Mouse (Mus musculus): ENCODE results near the gene Eno1. TPM values are rescaled to one million over a fixed set of nuclear protein-coding genes. Genes with fewer than 3 reads are reported as not detected.
A peak's percentile ranks its signal among the peaks of the same experiment; 100 is the strongest.

The Eno1 gene
- polyA plus RNA-seq, 1 experiment from 2014 or later, result 3,103 TPM

DNA sequence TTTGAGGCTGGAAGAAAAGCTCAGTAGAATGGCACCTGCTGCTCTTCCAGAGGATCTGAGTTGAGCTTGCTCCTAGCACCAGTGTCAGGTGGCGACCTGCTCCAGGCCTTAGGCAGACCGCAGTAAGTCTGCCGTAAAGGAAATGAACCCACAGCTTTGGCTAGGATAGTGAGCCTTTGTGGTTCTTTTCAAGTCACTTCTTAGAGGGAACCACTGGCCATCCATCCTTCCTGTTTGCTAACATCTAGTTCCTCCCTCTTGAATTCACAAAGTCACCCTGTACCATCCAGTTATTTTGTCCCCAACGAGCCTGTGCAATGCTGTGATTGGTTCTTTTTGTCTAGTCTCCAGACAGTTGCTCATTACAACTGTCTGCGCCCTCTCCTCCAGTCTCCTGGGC lies 6.2 kb downstream of the Eno1 start:
- Histone ChIP-seq H3K36me3 (peaks cover 92% of the 10 kb centered on the region), H3K9me3 (replicated peaks) (no peaks in the 10 kb centered on the region), H3K4me3 (no peak overlapping the region), H3K27ac (no peak overlapping the region), H3K4me1 (peaks cover 40% of the 10 kb centered on the region), H3K27me3 (ENCODE audit: low read depth, poor library complexity, severe bottlenecking) (no peaks in the 10 kb centered on the region)
- DNase-seq (ENCODE audit: low spot score), result no peak
- 86% methylated on average over 5 of the region's 5 CpGs for WGBS

DNA sequence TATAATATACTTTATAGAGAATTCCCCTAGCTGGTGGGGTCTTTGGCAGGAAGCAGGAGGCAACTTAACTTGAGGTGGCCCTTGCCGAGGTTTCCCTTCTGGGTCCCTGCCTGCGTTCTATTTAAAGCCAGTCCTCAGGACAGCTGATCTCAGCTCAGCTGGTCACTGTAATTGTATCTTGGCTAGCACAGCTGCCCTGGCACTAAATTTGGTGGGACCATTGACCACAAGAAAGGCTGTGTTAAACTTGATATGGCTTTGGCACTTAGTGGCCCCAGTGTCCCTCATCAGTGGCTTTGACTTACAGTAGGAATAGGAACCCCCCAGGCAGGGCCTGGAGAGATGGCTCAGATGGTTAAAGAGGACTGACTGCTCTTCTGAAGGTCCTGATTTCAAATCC lies 9.4 kb downstream of the Eno1 start:
- Histone ChIP-seq H3K27me3 (ENCODE audit: low read depth, poor library complexity, severe bottlenecking) (no peaks in the 10 kb centered on the region), H3K4me1 (peaks cover 18% of the 10 kb centered on the region), H3K9me3 (replicated peaks) (no peaks in the 10 kb centered on the region), H3K4me3 (no peak overlapping the region), H3K27ac (no peak overlapping the region), H3K36me3 (peaks cover 99% of the 10 kb centered on the region)
- 77% methylated on average over 2 of the region's 2 CpGs for WGBS
- no peak for DNase-seq (ENCODE audit: low spot score)

DNA sequence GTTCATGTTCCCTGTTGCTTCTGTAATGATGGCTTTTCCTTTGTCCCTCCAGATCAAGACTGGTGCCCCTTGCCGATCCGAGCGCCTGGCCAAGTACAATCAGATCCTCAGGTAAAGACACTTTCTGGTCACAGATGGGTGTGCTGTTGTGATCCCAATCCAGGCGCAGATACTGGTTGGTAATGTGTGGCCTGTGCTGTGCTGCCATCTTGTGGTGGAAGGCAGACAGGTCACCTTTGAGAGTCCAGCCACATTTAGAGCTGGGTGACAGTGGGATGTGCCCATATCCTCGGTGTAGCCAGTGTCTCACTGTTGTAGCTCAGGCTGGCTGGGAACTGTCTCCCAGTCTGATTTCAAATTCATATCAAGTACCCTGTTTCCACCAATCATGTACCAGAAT lies 11.5 kb downstream of the Eno1 start:
- peak; percentile 76 for DNase-seq (ENCODE audit: low spot score)
- Histone ChIP-seq H3K27ac (no peak overlapping the region), H3K36me3 (peaks cover 98% of the 10 kb centered on the region), H3K4me1 (peaks cover 4% of the 10 kb centered on the region; the same call in 1 of the 2 replicates), H3K4me3 (no peak overlapping the region), H3K9me3 (replicated peaks) (no peaks in the 10 kb centered on the region), H3K27me3 (ENCODE audit: low read depth, poor library complexity, severe bottlenecking) (no peaks in the 10 kb centered on the region)
- WGBS, result 73% methylated on average over 5 of the region's 5 CpGs

DNA sequence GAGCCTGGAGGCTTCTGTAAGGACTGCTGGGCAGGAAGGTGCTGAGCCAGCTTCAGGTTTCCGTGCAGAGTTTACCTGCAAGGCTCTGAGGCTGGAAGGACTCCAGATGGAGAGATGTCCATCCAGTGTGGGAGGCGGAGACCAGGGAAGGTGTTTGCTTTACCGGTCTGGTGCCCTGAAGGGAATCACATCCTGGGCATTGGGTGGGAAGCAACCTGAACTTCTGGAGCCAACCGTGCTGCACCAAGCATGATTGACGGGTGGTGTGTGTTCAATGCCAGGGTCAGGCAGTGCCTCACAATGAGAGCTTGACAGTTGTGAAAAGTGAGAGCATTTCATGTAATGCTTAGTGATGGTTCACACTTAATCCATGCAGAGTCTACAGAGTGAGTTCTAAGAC lies 12.4 kb downstream of the Eno1 start:
- 90% methylated on average over 5 of the region's 5 CpGs for WGBS
- no peak for DNase-seq (ENCODE audit: low spot score)
- peaks cover 93% of the 10 kb centered on the region for H3K36me3 ChIP-seq

DNA sequence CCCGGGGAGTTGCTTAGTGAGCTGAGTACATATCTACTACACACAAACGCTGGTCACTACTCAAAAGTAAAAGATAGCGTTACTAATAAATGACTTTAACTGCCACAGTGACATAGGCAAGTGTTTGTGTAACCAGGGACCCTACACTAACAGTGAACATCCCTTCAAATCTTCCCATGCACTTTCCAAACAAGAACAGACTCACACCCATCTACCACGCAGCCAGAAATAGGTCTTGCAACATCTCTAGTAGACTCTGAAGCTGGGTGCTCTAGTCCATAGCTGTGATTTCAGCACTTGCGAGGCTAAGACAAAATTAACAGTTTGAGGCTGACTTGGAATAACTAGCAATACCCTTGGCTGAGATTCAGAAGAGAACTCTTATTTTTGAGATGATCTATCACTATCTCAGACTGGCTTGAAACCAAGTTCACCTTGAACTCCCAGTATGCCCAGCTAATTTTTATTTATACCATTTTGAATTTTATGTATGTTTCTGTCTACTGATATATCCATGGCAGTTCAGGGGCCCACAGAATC lies 13.3 kb downstream of the Eno1 start:
- H3K36me3 ChIP-seq, result peaks cover 90% of the 10 kb centered on the region
- WGBS, result 87% methylated on average over 5 of the region's 5 CpGs

More for the DNA sequence above, 12.4 kb downstream of the Eno1 start:
- Histone ChIP-seq H3K4me3 (no peak overlapping the region), H3K27me3 (ENCODE audit: low read depth, poor library complexity, severe bottlenecking) (no peaks in the 10 kb centered on the region), H3K27ac (no peak overlapping the region), H3K9me3 (replicated peaks) (no peaks in the 10 kb centered on the region), H3K4me1 (no peaks in the 10 kb centered on the region)

DNA sequence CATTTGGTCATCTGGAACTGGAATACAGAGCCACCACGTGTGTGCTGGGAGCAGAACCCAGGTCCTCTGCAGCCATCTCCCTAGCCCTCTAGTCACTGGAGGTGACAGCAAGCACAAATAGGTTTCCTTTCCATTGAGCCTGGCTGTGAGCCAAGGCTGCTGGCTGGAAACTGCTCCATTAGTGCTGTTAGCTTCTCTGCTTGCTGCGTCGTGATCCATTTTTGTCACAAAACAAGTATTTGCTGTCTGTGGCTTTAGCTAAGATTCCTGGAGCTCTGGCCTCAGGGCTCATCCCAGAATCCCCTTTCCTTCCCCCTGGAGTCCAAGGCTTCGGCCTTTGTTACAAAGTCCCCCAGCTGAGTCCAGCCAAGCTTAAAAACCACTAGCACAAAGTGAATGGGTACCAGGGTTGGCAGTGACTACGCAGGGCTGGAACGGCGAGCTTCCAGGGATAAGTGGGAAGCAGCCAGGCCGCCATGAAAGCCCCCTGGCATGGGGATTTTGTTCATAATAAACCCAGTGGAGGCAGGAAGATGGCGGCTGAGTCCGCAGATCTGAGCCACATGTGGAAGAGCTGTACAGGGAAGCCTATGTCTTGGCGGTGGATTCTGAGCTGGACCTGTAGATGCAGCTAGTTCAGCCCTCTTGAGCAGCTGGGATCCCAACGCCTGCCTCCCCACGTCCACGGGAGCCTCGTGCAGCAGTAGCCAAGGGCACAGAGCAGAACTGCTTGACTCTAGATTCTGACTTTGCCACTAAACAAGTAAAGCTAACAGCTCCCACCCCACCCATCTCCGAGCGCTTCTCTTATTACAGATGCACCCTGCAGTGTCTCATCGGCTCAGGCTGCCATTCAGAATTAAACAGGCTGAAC lies 14.3 kb downstream of the Eno1 start:
- no peaks in the 10 kb centered on the region for H3K9me3 ChIP-seq (replicated peaks)
- H3K36me3 ChIP-seq, result peaks cover 85% of the 10 kb centered on the region
- H3K4me1 ChIP-seq, result no peaks in the 10 kb centered on the region
- H3K27ac ChIP-seq, result no peak overlapping the region
- H3K4me3 ChIP-seq, result no peak overlapping the region
- WGBS, result 72% methylated on average over 18 of the region's 18 CpGs
- DNase-seq (ENCODE audit: low spot score), result no peak
- no peaks in the 10 kb centered on the region for H3K27me3 ChIP-seq (ENCODE audit: low read depth, poor library complexity, severe bottlenecking)

More for the DNA sequence above, 13.3 kb downstream of the Eno1 start:
- Histone ChIP-seq H3K9me3 (replicated peaks) (no peaks in the 10 kb centered on the region), H3K27ac (no peak overlapping the region), H3K27me3 (ENCODE audit: low read depth, poor library complexity, severe bottlenecking) (no peaks in the 10 kb centered on the region), H3K4me3 (no peak overlapping the region), H3K4me1 (no peaks in the 10 kb centered on the region)
- no peak for DNase-seq (ENCODE audit: low spot score)

DNA sequence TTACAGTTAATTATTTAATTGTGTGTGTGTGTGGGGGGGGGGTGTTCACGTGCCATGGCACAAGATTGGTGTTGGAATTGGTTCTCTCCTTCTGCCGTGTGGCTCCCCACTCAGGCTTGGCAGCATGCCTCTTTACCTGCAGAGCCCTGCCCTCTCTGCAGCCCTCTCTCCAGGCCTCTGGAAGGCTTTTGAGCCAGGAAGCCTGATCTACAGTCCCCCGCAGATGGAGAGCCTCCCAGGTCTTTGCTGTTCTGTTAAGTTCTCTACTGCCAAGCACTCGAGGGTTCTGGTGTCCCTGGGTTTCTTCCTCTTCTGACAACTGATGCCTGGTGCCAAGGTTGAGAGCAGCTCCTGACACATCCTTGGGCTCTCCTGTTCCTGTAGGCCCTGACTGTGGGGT lies 17.9 kb downstream of the Eno1 start:
- 79% methylated on average over 4 of the region's 4 CpGs for WGBS

DNA sequence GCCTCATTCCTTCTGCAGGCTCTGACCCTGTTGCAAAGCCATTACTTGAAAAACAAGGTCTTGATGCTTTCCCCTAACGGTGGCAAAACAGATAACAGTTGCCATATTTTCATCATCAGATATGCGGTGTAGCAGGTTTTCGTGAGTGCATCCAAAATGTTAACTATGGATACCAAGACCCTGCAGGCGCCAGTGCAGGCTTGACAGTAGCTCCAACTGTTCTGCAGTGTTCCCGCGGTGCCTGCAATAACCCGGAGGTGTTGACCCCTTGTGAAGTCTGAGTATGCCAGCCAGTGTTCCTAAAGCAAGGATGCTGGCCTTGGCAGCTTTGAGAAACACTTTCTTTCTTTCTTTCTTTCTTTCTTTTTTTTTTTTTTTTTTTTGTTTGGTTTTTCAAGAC lies 18.7 kb downstream of the Eno1 start:
- no peaks in the 10 kb centered on the region for H3K27me3 ChIP-seq (ENCODE audit: low read depth, poor library complexity, severe bottlenecking)

More for the DNA sequence above, 17.9 kb downstream of the Eno1 start:
- Histone ChIP-seq H3K4me1 (peaks cover 15% of the 10 kb centered on the region; the same call in 1 of the 2 replicates), H3K27me3 (ENCODE audit: low read depth, poor library complexity, severe bottlenecking) (no peaks in the 10 kb centered on the region), H3K36me3 (peaks cover 53% of the 10 kb centered on the region), H3K4me3 (no peak overlapping the region), H3K27ac (no peak overlapping the region), H3K9me3 (replicated peaks) (no peaks in the 10 kb centered on the region)
- no peak for DNase-seq (ENCODE audit: low spot score)

DNA sequence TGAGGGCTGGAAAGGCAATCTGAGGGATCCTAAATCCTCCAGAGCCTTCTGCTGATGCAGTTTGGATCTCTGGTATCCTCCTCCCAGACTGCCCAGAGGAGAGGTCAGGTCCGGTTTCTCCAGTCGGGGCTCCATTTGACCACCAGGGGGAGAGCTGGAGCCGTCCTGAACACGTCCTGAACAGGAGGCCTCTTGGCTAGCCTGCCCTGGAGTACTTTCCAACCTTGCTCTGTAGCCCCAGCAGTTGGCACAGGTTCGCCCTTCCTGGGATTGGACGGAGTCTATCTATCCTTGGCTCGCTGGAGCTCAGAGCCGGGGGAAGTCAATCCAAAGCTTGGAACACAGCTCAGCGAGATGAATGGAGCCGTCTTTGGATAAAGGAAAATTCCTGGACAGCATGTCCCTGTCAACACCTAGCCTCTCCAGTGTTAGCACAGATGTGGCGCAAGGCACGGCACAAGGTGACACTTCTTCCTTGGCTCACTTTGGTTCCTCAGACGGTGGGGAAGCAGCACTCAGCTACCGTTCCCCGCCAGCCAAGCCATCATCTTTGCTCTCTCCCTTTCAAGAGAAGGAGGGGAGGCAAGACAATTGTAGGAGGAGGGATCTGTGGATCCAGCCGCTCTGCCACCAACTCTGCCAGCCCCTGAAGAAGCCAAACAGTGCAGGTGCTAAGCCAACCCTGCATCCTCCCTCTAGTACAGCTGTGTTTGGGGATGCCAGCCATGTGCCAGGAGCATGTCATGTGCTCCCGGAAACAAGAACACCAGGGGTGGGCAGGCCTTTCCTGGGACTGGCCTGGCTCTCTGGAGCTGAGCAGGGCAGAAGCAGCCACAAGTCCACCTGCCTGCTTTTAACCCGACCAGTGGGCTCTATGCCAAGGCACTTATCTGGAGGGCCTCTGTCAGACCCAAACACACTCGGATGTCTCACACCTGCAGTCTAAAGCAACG lies 21.0 kb downstream of the Eno1 start:
- peak; percentile 86 for DNase-seq (ENCODE audit: low spot score)
- no peak overlapping the region for H3K27ac ChIP-seq
- H3K27me3 ChIP-seq (ENCODE audit: low read depth, poor library complexity, severe bottlenecking), result no peaks in the 10 kb centered on the region
- H3K4me3 ChIP-seq, result no peak overlapping the region
- WGBS, result 61% methylated on average over 20 of the region's 20 CpGs
- peaks cover 23% of the 10 kb centered on the region for H3K36me3 ChIP-seq
- peaks cover 15% of the 10 kb centered on the region; the same call in 1 of the 2 replicates for H3K4me1 ChIP-seq
- H3K9me3 ChIP-seq (replicated peaks), result no peaks in the 10 kb centered on the region

More for the DNA sequence above, 18.7 kb downstream of the Eno1 start:
- WGBS, result 91% methylated on average over 7 of the region's 7 CpGs
- DNase-seq (ENCODE audit: low spot score), result no peak
- H3K4me3 ChIP-seq, result no peak overlapping the region
- no peaks in the 10 kb centered on the region for H3K9me3 ChIP-seq (replicated peaks)
- peaks cover 45% of the 10 kb centered on the region for H3K36me3 ChIP-seq
- no peak overlapping the region for H3K27ac ChIP-seq
- peaks cover 15% of the 10 kb centered on the region; the same call in 1 of the 2 replicates for H3K4me1 ChIP-seq

DNA sequence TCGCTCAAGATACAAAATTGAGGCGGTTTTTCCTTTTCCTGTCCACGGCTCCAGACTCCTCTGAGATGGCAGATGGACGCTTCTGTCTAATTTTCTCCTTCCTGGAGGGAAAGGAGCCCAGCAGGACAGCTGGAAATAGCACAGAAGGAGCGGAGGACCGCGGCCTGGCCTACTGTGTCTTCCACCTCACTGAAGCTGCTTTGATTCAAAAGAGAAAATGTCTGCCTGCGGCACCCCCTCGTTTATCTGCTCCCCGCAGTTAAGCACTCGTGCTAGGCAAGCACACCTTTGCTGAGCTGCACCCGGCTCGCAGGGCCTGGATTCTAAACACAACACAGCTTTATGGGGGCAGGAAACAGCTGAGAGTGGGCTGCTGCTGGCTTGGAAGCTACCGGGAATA lies 21.9 kb downstream of the Eno1 start:
- Histone ChIP-seq H3K4me3 (no peak overlapping the region), H3K9me3 (replicated peaks) (no peaks in the 10 kb centered on the region), H3K27me3 (ENCODE audit: low read depth, poor library complexity, severe bottlenecking) (no peaks in the 10 kb centered on the region), H3K4me1 (peaks cover 15% of the 10 kb centered on the region; the same call in 1 of the 2 replicates), H3K36me3 (peaks cover 23% of the 10 kb centered on the region), H3K27ac (0 out of 2 replicates have a peak overlapping the region, but pooled peaks have one; percentile 10)
- DNase-seq (ENCODE audit: low spot score), result no peak
- WGBS, result 84% methylated on average over 14 of the region's 14 CpGs

DNA sequence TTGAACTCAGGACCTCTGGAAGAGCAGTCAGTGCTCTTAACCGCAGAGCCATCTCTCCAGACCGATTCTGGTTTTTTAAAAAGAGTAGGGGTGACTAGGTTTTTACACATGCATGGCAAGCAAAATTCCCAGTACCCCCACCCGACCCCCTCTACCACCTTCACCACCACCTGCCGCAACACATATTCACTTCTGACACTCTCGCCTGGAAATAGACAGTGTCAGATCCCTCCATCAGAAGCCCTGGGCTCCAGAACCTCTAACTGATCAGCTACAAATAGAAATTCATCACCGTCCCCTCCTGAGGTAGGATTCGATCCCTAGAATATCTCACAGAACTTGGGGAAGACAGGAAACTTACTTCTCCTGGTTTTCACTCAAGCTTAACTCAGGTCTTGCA lies 23.1 kb downstream of the Eno1 start:
- peaks cover 24% of the 10 kb centered on the region for H3K36me3 ChIP-seq
- no peak for DNase-seq (ENCODE audit: low spot score)
- H3K4me3 ChIP-seq, result no peak overlapping the region
- H3K4me1 ChIP-seq, result peaks cover 19% of the 10 kb centered on the region
- WGBS, result 94% methylated on average over 7 of the region's 7 CpGs
- no peaks in the 10 kb centered on the region for H3K27me3 ChIP-seq (ENCODE audit: low read depth, poor library complexity, severe bottlenecking)
- H3K9me3 ChIP-seq (replicated peaks), result no peaks in the 10 kb centered on the region
- H3K27ac ChIP-seq, result no peak overlapping the region

DNA sequence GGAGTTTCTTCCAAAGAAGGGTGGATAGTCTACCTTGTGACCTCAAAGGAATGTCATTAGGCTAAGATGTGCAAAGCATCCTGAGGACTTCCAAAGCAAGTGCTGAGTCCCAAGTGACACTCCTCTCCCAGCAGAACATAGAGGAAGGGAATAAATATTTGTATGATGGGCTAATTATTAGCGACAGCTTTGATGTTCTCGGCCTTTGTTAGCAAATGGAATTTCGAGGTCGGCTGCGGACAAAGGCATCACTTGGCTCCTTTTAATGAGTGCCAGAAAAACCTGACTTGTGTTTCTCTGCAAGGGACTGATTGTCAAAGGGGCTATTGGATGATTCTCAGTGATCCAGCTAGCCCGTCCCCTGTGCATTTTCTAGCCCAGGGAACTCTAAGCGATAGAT lies 23.6 kb downstream of the Eno1 start:
- Histone ChIP-seq H3K4me1 (peaks cover 19% of the 10 kb centered on the region), H3K27ac (no peak overlapping the region), H3K4me3 (no peak overlapping the region), H3K27me3 (ENCODE audit: low read depth, poor library complexity, severe bottlenecking) (no peaks in the 10 kb centered on the region), H3K9me3 (replicated peaks) (no peaks in the 10 kb centered on the region), H3K36me3 (peaks cover 20% of the 10 kb centered on the region)
- WGBS, result 79% methylated on average over 7 of the region's 7 CpGs
- DNase-seq (ENCODE audit: low spot score), result no peak
